Mouse (Mus musculus): Measurements from ENCODE around the gene Yap1.

DNA sequence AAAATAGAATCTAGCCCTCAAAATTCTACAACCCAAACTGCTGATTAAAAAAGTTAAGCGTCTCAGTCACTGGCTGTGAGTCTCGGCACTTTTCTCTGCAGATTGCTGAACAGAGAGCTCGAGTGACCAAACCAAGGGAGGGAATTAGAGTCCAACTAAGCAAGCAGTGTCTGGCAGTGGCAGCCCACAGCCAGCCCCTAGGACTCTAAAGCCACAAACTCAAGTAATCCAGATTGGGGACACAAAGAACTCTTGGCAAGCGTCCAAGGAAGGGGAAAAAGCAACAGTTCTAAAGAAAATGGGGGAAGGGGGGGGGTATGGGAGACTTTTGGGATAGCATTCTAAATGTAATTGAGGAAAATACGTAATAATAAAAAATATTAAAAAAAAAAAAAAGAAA is 10.1 kb downstream of the Yap1 start:
- TF ChIP-seq CTCF (IDR thresholded peaks at IDR 0.05; ENCODE audit: extremely low read depth, insufficient read length, insufficient replicate concordance, low read depth, low read length): no peak
- no peak for TF ChIP-seq POLR2A (IDR thresholded peaks at IDR 0.05; ENCODE audit: low read depth, low read length)

All from small intestine, adult 2 months (tissue).